Mouse (Mus musculus): ENCODE results near the gene Glt1d1.

GRCm38 (mm10) chr5:127730351-127730750 is 98.3 kb downstream of the Glt1d1 start:
- TF ChIP-seq CTCF (conservative IDR thresholded peaks at IDR 0.05; ENCODE audit: insufficient read depth, insufficient read length, low read depth, low read length) (no peak), POLR2A (IDR thresholded peaks at IDR 0.05; ENCODE audit: low read depth, low read length) (no peak)

All from kidney, adult 2 months (tissue).